Comparison of ENCODE assay signal across 16 mouse cellular contexts in the genomic region with DNA sequence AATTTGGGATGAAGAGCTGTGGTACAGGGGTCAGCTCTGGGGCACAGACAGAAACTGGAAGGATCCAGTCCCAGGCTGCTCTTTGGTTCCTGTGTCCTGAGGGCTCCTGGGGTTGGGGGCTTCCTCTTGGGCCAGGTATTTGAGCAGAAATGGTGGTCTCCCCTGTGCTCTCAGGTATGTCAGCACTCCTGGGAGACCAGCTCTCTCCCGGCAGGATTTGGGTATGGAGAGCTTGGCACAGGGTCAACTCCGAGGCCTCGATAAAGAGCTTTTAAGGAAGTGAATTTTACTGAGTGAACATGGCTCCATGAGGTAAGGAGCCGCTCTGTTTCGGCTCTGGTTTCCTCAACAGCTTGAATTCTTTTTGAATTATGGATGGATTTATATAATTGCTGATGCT.
"Had no signal": no experiment of that assay in that cellular context is flagged by ENCODE, and none has a peak within 500 bp of the region (broad histone marks: within the 10 kb centered on the region; RNA-seq: fewer than 3 reads in every experiment).

No protein-coding gene starts in this region.

- H3K4me1 ChIP-seq: midbrain, embryonic 13.5 days; midbrain, embryonic 15.5 days; neural tube, embryonic 12.5 days had no signal

- DNase-seq: lung, adult 18-20 months; lung, embryonic 14.5 days; lung, postnatal 10 days; lung, postnatal 4 days; retina, postnatal 1 day; right cerebral cortex, adult 18-20 months; right cerebral cortex, postnatal 25 days; right cerebral cortex, postnatal 4 days; spleen, adult 18-20 months; thymus, adult 18-20 months; thymus, postnatal 14 days; thymus, postnatal 36 days had no signal

- H3K27ac ChIP-seq: liver, embryonic 14.5 days; midbrain, embryonic 13.5 days; midbrain, embryonic 15.5 days; neural tube, embryonic 12.5 days had no signal

- H3K36me3 ChIP-seq: midbrain, embryonic 13.5 days; midbrain, embryonic 15.5 days; neural tube, embryonic 12.5 days had no signal

- H3K4me3 ChIP-seq: midbrain, embryonic 13.5 days; midbrain, embryonic 15.5 days; neural tube, embryonic 12.5 days had no signal
